Mouse (Mus musculus) spleen, postnatal 10 days (tissue): ENCODE results near the gene Slc3a1.

Source experiments
- DNase-seq, 2 experiments: peaks; one replicate each; pipeline ENCODE4 v3.0.0; 2021 to 2022; ENCODE audit warnings: low spot score in 2 of 2

Gene Slc3a1

GRCm38 (mm10) chr17:85037855-85038254 lies 9.7 kb downstream of the Slc3a1 start:
- DNase-seq: no peak

- DNase-seq: no peak
These were observed 10.1 kb downstream of the Slc3a1 start for GRCm38 (mm10) chr17:85038311-85038710.

DNA sequence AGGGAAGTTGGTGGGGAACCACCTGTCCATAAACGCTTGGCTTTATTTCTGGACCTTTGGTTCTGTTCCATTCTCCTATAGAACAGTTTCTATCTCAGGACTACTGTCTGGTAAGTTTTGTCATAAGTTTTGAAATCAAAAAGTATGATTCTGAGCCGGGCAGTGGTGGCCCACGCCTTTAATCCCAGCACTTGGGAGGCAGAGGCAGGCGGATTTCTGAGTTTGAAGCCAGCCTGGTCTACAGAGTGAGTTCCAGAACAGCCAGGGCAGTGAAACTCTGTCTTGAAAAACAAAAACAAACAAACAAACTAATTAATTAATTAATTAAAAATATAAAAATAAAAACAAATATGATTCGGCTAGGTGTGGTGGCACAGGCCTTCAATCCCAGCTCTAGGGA lies 10.6 kb downstream of the Slc3a1 start:
- DNase-seq: no peak

DNA sequence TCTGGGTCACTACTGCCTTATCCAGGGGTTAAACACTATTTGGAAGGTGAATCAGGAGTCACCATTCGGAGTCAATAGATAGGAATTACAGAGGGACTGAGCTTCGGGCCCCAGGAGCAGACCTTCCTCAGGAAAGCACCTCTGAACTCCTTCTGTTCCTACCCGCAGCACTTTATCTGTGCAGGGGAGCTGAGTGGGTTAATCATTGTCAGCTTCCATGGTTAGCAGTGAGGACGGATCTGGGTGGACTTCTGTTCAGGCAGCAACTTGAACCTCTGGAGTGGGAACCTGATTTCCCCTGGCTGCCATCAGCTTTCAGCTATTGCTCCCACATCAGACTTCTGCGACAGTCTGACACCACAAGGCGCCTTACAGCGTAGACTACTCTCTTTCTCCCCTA lies 12.7 kb downstream of the Slc3a1 start:
- no peak for DNase-seq

- DNase-seq: no peak
These were observed 14.2 kb downstream of the Slc3a1 start for GRCm38 (mm10) chr17:85042419-85042818.

GRCm38 (mm10) chr17:85043404-85043816 lies 15.2 kb downstream of the Slc3a1 start:
- DNase-seq: no peak

DNA sequence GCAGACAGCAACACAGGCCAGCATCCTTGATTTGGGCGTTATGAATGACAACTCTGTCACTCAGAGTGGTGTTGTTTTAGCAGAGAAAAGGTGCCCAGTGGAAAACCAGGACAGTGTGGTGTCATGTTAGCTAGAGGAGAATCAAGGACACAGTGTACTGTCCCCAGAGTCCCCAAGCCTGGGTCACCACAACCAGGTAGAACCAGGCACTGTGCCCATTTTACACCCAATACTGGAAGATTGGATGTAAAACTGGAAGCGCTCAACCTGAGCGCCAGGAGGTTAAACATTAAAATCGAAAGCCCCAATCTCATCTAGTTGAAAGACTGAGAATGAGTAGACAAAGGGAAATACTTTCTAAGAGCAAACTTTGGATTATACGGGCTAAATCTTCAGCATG lies 16.3 kb downstream of the Slc3a1 start:
- no peak for DNase-seq

- DNase-seq: no peak
These were observed 17.0 kb downstream of the Slc3a1 start for GRCm38 (mm10) chr17:85045160-85045559.

DNA sequence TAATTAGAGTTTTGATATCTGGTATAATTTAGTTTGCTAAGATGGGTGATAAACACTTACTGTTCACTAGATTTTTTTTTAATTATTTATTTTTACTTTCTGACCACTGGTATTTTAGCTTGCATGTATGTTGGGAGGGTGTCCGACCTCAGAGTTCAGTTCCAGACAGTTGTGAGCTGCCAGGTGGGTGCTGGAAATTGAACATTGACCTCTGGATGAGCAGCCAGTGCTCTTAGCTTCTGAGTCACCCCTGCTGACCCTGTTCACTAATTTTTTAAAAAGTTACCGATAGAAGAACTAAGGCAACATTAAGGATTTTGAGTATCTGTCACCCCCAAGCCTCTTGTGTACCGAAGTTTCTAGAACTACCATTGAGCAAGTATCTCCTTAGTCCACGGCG lies 20.2 kb downstream of the Slc3a1 start:
- no peak for DNase-seq

- no peak for DNase-seq
These were observed 30.1 kb downstream of the Slc3a1 start for GRCm38 (mm10) chr17:85058276-85058675.

GRCm38 (mm10) chr17:85059136-85059535 lies 31.0 kb downstream of the Slc3a1 start:
- no peak for DNase-seq

GRCm38 (mm10) chr17:85063560-85063959 lies 35.4 kb downstream of the Slc3a1 start:
- DNase-seq: no peak

- DNase-seq: no peak
These were observed 39.2 kb downstream of the Slc3a1 start for GRCm38 (mm10) chr17:85067331-85067730.

DNA sequence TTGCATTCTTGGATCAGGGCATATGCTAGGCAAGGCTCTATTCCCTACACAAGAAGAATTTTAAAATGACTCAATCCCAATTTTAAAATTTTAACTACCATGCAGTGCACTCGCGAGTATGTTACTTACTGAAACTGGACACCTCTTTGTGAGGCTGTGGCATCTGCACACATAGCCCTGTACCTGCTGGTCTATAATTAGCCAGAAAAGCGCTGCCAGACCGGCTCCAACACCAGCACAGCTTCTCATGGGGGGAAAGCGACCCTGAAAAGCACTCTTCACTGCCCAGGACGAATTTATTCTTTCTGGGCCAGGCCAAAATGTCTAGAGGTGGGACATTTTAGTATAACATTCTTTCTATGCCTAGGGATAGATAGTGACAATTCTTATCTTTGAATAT lies 42.5 kb downstream of the Slc3a1 start:
- no peak for DNase-seq

GRCm38 (mm10) chr17:85071088-85071775 lies 43.1 kb downstream of the Slc3a1 start:
- no peak for DNase-seq

- DNase-seq: no peak
These were observed 44.2 kb downstream of the Slc3a1 start for GRCm38 (mm10) chr17:85072383-85072782.

DNA sequence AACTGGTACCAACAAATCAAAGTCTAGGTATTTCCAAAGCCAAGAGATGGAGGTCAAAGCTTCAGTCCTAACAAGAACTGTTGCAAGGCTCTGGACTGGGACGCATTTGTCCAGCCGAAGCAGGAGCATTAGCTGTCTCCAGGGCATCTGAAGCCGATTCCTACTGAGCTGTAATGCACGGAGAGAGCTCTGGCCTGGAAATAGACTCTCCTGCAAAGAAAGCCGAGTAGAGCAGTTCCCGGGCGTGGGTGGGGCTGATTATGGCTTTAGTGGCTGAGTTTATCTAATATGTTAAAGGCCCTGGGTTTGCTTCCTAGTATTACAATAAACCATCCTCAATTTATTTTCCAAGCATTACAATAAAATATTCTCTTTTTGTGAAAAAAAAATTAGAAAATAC lies 45.0 kb downstream of the Slc3a1 start:
- DNase-seq: no peak

DNA sequence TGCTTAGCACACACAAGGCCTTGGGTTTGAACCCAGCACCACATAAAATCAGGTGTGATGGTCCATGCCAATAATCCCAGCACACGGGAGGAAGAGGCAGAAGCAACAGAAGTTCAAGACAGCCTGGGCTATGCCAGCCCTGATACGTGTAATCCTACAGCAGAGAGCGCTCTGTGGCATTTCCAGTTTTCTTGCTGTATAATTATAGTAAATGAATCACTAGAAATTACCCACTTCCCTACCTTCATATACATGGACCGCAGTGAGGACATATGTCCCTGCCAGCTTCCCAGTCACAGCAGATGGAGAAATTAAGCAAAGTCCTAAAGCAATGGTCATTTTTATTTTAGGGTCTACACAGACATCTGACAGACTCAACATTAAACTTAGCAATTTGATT lies 45.9 kb downstream of the Slc3a1 start:
- no peak for DNase-seq

GRCm38 (mm10) chr17:85079276-85079675 lies 51.1 kb downstream of the Slc3a1 start:
- DNase-seq: no peak

DNA sequence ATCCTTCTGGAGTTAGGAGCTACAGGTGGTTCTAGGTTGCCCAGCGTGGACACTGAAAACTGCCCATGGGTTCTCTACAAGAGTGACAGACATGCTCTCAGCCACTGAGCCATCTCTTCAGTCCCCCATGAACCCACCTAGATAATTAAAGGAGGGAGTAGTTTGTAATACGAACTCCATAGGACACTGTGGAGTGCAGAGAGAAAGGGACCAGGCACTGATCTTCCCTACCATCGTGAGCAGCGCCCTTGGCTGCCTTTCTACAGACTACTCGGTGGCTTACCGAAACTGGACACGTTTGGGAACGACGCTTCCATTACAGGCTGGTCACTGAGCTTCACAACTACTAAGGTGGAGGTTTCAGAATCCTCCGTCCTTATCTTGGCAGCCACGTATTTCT lies 52.6 kb downstream of the Slc3a1 start:
- DNase-seq: no peak

- DNase-seq: no peak
These were observed 57.2 kb downstream of the Slc3a1 start for GRCm38 (mm10) chr17:85085335-85085734.

- no peak for DNase-seq
These were observed 58.3 kb downstream of the Slc3a1 start for GRCm38 (mm10) chr17:85086501-85086900.

DNA sequence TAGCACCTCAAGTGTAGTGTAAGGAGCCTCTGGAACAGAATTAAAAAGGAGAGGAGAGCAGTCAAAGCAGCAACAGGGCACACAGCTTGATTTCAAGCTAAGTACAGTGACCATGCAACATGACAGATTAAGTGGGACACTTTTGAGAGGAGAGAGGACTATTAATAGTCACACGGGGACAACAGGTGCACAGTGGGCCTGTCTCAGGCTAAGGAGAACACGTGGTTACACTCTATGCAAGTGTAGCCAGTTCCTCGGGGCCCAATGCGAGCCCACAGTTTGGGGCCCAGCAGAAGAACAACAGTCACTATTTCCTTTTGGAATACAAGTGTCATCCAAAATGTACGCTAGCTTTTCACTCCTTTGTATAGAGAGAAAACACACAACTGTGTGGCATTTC lies 59.4 kb downstream of the Slc3a1 start:
- no peak for DNase-seq

- DNase-seq: no peak
These were observed 60.2 kb downstream of the Slc3a1 start for GRCm38 (mm10) chr17:85088401-85088800.
